Mouse (Mus musculus): ENCODE measurements at regions not wholly inside any gene's neighbourhood (a gene's known extent, or its start where the extent isn't known, plus 50 kb on each side); places are given as distances from the start of the nearest gene placed in this dataset.

DNA sequence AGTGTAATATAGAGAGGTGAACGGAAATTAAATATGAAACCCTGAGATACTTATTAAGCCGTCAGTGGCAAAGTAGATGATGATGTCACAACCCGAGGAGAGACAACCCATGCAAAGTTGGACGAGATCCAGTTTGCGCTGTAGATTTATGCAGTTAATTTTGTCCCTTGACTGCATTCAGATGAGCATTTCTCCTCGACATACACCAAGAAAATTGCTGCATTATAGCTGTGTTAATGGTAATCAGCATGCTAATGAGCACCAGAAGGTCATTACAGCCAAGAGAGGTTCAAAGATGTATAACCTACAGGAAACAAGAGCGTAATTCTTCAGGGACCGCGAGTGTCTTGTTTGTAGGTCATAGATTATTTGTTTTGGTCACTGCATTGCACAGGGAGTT is 313.2 kb downstream of the Rbm26 start:
- no peaks in the 10 kb centered on the region for H3K4me1 ChIP-seq (replicated peaks; ENCODE audit: insufficient read depth, low read length)
- no peak for ATAC-seq (replicated peaks; ENCODE audit: low FRiP score, low read depth)
- H3K36me3 ChIP-seq (ENCODE audit: insufficient read depth, low read length): no peaks in the 10 kb centered on the region
- 71% methylated on average over 9 of the region's 9 CpGs for WGBS
- no peaks in the 10 kb centered on the region for H3K27me3 ChIP-seq (ENCODE audit: insufficient read depth, low read length)
- H3K27ac ChIP-seq: no peak overlapping the region
- H3K9me3 ChIP-seq (replicated peaks; ENCODE audit: low read length): no peaks in the 10 kb centered on the region
- no peak for DNase-seq (ENCODE audit: low spot score)
- H3K4me2 ChIP-seq (ENCODE audit: low read length): no peak overlapping the region
- no peak overlapping the region for H3K4me3 ChIP-seq (replicated peaks; ENCODE audit: low read depth, low read length)
- TF ChIP-seq CTCF (IDR thresholded peaks at IDR 0.05; ENCODE audit: low read depth): no peak
- H3K9ac ChIP-seq (ENCODE audit: low read depth, low read length): no peak overlapping the region

DNA sequence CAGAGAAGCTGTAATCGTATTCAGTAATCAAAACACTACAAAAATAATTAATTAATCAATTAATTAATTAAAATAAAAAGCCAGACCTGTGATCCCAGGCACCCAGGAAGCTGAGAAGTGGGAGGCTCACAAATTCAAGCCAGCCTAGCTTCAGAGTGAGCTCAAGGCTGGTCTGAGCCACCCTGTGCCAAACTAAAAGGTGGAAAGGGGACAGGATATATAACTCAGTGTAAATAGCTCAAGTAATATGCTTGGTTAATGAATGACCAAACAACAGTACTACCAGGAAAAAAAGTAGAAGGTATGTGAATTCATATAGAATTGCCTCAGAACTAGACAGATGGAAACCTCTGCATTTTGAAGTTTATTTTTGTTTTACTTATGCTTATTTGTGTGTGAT is 321.2 kb downstream of the Rbm26 start:
- Histone ChIP-seq H3K4me2 (ENCODE audit: low read length) (no peak overlapping the region), H3K27ac (no peak overlapping the region), H3K9me3 (replicated peaks; ENCODE audit: low read length) (no peaks in the 10 kb centered on the region), H3K4me3 (replicated peaks; ENCODE audit: low read depth, low read length) (no peak overlapping the region), H3K36me3 (ENCODE audit: insufficient read depth, low read length) (no peaks in the 10 kb centered on the region), H3K4me1 (replicated peaks; ENCODE audit: insufficient read depth, low read length) (no peaks in the 10 kb centered on the region), H3K27me3 (ENCODE audit: insufficient read depth, low read length) (no peaks in the 10 kb centered on the region), H3K9ac (ENCODE audit: low read depth, low read length) (no peak overlapping the region)
- no peak for TF ChIP-seq CTCF (IDR thresholded peaks at IDR 0.05; ENCODE audit: low read depth)
- 64% methylated on average over 1 of the region's 1 CpGs for WGBS
- ATAC-seq (replicated peaks; ENCODE audit: low FRiP score, low read depth) (no peak; the same call in 1 of the 2 replicates), DNase-seq (ENCODE audit: low spot score) (no peak)

GRCm38 (mm10) chr14:104849274-104849673 is 326.8 kb upstream of the Rnf219 start:
- 91% methylated on average over 4 of the region's 4 CpGs for WGBS
- no peak for DNase-seq (ENCODE audit: low spot score)
- H3K27ac ChIP-seq: no peak overlapping the region
- H3K9me3 ChIP-seq (replicated peaks; ENCODE audit: low read length): no peaks in the 10 kb centered on the region
- H3K4me3 ChIP-seq (replicated peaks; ENCODE audit: low read depth, low read length): no peak overlapping the region
- H3K4me1 ChIP-seq (replicated peaks; ENCODE audit: insufficient read depth, low read length): no peaks in the 10 kb centered on the region
- no peak for ATAC-seq (replicated peaks; ENCODE audit: low FRiP score, low read depth)
- TF ChIP-seq CTCF (IDR thresholded peaks at IDR 0.05; ENCODE audit: low read depth): no peak
- H3K4me2 ChIP-seq (ENCODE audit: low read length): no peak overlapping the region
- H3K27me3 ChIP-seq (ENCODE audit: insufficient read depth, low read length): no peaks in the 10 kb centered on the region
- H3K9ac ChIP-seq (ENCODE audit: low read depth, low read length): no peak overlapping the region
- H3K36me3 ChIP-seq (ENCODE audit: insufficient read depth, low read length): no peaks in the 10 kb centered on the region

- WGBS: 57% methylated on average over 4 of the region's 4 CpGs
These were observed 305.0 kb upstream of the Rnf219 start for GRCm38 (mm10) chr14:104827404-104827803.

DNA sequence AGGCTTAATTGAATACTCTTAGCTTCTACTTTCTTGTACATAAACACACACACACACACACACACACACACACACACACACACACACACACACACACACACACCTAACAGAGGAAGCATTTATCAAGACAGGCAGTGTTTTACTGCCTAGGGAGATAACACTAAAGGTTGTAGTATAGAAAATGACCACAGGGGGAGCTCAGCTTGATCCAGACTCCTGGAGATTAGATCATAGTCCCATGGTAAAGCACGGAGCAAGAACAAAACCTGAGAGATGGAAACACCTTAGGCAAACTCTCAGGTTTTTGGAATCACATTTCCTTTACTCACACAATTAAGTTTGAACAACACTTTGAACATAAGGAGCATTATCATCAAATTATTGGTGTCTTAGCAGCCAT is 302.5 kb upstream of the Rnf219 start:
- Histone ChIP-seq H3K4me2 (ENCODE audit: low read length) (no peak overlapping the region), H3K27me3 (ENCODE audit: insufficient read depth, low read length) (no peaks in the 10 kb centered on the region), H3K36me3 (ENCODE audit: insufficient read depth, low read length) (no peaks in the 10 kb centered on the region), H3K9ac (ENCODE audit: low read depth, low read length) (no peak overlapping the region), H3K9me3 (replicated peaks; ENCODE audit: low read length) (no peaks in the 10 kb centered on the region), H3K4me1 (replicated peaks; ENCODE audit: insufficient read depth, low read length) (no peaks in the 10 kb centered on the region), H3K4me3 (replicated peaks; ENCODE audit: low read depth, low read length) (no peak overlapping the region), H3K27ac (no peak overlapping the region)
- WGBS: 41% methylated on average over 1 of the region's 1 CpGs
- ATAC-seq (replicated peaks; ENCODE audit: low FRiP score, low read depth): no peak
- TF ChIP-seq CTCF (IDR thresholded peaks at IDR 0.05; ENCODE audit: low read depth): peak; percentile 46; the same call in 1 of the 2 replicates
- peak; percentile 33 for DNase-seq (ENCODE audit: low spot score)

More at GRCm38 (mm10) chr14:104827404-104827803, 305.0 kb upstream of the Rnf219 start:
- H3K4me3 ChIP-seq (replicated peaks; ENCODE audit: low read depth, low read length): no peak overlapping the region
- DNase-seq (ENCODE audit: low spot score) (no peak), ATAC-seq (replicated peaks; ENCODE audit: low FRiP score, low read depth) (no peak)
- no peak for TF ChIP-seq CTCF (IDR thresholded peaks at IDR 0.05; ENCODE audit: low read depth)
- no peaks in the 10 kb centered on the region for H3K27me3 ChIP-seq (ENCODE audit: insufficient read depth, low read length)
- no peak overlapping the region for H3K4me2 ChIP-seq (ENCODE audit: low read length)
- no peaks in the 10 kb centered on the region for H3K9me3 ChIP-seq (replicated peaks; ENCODE audit: low read length)
- H3K9ac ChIP-seq (ENCODE audit: low read depth, low read length): no peak overlapping the region
- no peaks in the 10 kb centered on the region for H3K4me1 ChIP-seq (replicated peaks; ENCODE audit: insufficient read depth, low read length)
- H3K36me3 ChIP-seq (ENCODE audit: insufficient read depth, low read length): no peaks in the 10 kb centered on the region
- no peak overlapping the region for H3K27ac ChIP-seq

GRCm38 (mm10) chr14:104824224-104824623 is 301.8 kb upstream of the Rnf219 start:
- WGBS: 70% methylated on average over 1 of the region's 1 CpGs
- Histone ChIP-seq H3K36me3 (ENCODE audit: insufficient read depth, low read length) (no peaks in the 10 kb centered on the region), H3K27me3 (ENCODE audit: insufficient read depth, low read length) (no peaks in the 10 kb centered on the region), H3K9me3 (replicated peaks; ENCODE audit: low read length) (no peaks in the 10 kb centered on the region), H3K4me3 (replicated peaks; ENCODE audit: low read depth, low read length) (no peak overlapping the region), H3K27ac (no peak overlapping the region), H3K4me1 (replicated peaks; ENCODE audit: insufficient read depth, low read length) (no peaks in the 10 kb centered on the region), H3K9ac (ENCODE audit: low read depth, low read length) (no peak overlapping the region), H3K4me2 (ENCODE audit: low read length) (no peak overlapping the region)
- DNase-seq (ENCODE audit: low spot score) (no peak), ATAC-seq (replicated peaks; ENCODE audit: low FRiP score, low read depth) (no peak)
- no peak for TF ChIP-seq CTCF (IDR thresholded peaks at IDR 0.05; ENCODE audit: low read depth)

DNA sequence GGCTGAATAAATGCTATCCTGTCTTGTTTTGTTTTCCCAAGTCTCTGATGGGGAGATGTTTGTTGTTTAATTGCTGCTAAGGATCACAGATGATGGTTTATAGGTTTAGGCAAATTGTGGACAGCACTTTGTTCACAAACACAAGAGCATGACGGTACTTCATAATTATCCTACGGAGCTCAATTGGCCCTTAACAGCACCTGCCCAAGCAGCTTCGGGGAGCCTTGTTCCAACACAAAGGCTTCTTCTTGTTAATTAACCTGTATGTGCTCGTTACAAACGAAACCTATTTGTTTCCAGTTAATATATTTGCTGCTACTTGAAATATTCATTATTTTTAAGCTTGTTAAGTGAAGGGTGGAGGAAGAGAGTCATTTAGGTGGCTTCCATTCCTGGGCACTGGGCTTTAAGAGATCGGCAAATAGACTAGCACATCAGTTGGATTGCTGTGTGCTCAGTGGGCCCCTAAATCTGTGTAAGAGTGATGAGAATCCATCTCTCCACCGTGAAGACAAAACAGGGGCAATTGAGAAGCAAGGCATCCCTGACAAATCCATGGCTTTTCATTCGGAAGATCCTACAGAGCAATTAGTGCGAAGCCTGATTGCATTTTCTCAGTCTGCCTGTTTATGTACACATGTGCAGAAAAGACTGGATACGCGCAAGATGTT is 299.6 kb upstream of the Rnf219 start:
- Histone ChIP-seq H3K27me3 (ENCODE audit: insufficient read depth, low read length) (no peaks in the 10 kb centered on the region), H3K9me3 (replicated peaks; ENCODE audit: low read length) (no peaks in the 10 kb centered on the region), H3K36me3 (ENCODE audit: insufficient read depth, low read length) (no peaks in the 10 kb centered on the region), H3K4me1 (replicated peaks; ENCODE audit: insufficient read depth, low read length) (no peaks in the 10 kb centered on the region), H3K4me2 (ENCODE audit: low read length) (no peak overlapping the region), H3K4me3 (replicated peaks; ENCODE audit: low read depth, low read length) (no peak overlapping the region), H3K9ac (ENCODE audit: low read depth, low read length) (no peak overlapping the region), H3K27ac (no peak overlapping the region)
- DNase-seq (ENCODE audit: low spot score) (no peak), ATAC-seq (replicated peaks; ENCODE audit: low FRiP score, low read depth) (no peak)
- TF ChIP-seq CTCF (IDR thresholded peaks at IDR 0.05; ENCODE audit: low read depth): no peak
- WGBS: 70% methylated on average over 11 of the region's 11 CpGs

Data from kidney, postnatal 0 days (tissue).